Mouse (Mus musculus): Measurements from ENCODE around the gene Olfr1432.
"Not testable (repeated sequence)": the region's sequence is repeated elsewhere in the genome, so short reads cannot be mapped to it uniquely, and the experiment has no call there.

The Olfr1432 gene

GRCm38 (mm10) chr19:12232496-12232895 lies at the start of gene Olfr1432:
Olfr1432 (minus strand) TSS chr19:12232596.
- not testable (repeated sequence) for DNase-seq (ENCODE audit: low spot score in 2 of 2)

- DNase-seq (ENCODE audit: low spot score in 2 of 2), result no peak
These were observed 47.2 kb upstream of the Olfr1432 start, which contains the start of gene Olfr1434 for GRCm38 (mm10) chr19:12279554-12279953. Olfr1434 (plus strand) TSS chr19:12279854.

GRCm38 (mm10) chr19:12260732-12261131 lies 28.3 kb upstream of the Olfr1432 start, which contains the start of gene Olfr235:
Olfr235 (plus strand) TSS chr19:12261032.
- no peak for DNase-seq (ENCODE audit: low spot score in 2 of 2)

- no peak for DNase-seq (ENCODE audit: low spot score in 2 of 2)
These were observed 9.2 kb upstream of the Olfr1432 start, which contains the start of gene Olfr262 for GRCm38 (mm10) chr19:12241559-12241958. Olfr262 (minus strand) TSS chr19:12241659.

GRCm38 (mm10) chr19:12200334-12200733 lies 32.1 kb downstream of the Olfr1432 start, which contains the start of gene Olfr1431:
Olfr1431 (plus strand) TSS chr19:12200634.
- no peak for DNase-seq (ENCODE audit: low spot score in 2 of 2)

GRCm38 (mm10) chr19:12199076-12199475 lies 33.3 kb downstream of the Olfr1432 start:
- not testable (repeated sequence) for DNase-seq (ENCODE audit: low spot score in 2 of 2)

Data from spleen, postnatal 36 days (tissue).